Mouse (Mus musculus) heart, adult 2 months (tissue): ENCODE data around the gene Qars.

Source experiments
- CTCF ChIP-seq: fragments of 200-600 bp; IDR thresholded peaks from 2 replicates; pipeline ENCODE4 v1.8.1; 2022; ENCODE audit warnings: antibody characterized with exemption, mild to moderate bottlenecking, moderate library complexity
- POLR2A ChIP-seq: fragments of 200-500 bp; IDR thresholded peaks from 2 replicates; pipeline ENCODE4 v1.6.1; 2011; ENCODE audit warnings: mild to moderate bottlenecking, low read depth, low read length, control low read depth; ENCODE audit not compliant: insufficient read depth

DNA sequence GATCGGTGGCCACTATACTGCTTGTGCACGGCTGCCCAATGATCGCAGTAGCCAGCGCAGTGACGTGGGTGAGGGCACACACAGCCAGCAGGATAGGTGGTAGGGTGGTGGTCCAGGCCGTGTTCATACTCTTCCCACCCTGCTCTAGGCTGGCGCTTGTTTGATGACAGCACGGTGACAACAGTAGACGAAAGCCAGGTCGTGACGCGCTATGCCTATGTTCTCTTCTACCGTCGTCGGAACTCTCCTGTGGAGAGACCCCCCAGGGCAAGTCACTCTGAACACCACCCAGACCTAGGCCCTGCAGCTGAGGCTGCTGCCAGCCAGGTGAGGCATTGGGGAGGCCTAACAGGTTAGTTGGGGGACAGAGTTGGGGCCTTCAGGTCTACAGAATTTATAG, 7.6 kb upstream of the Qars start:
- no peak for TF ChIP-seq CTCF
- no peak for TF ChIP-seq POLR2A
